Mouse (Mus musculus) adrenal gland, adult 2 months (tissue): ENCODE measurements around the gene Ccdc9b. TPM values are rescaled to one million over a fixed set of nuclear protein-coding genes. Genes with fewer than 3 reads are reported as not detected.

Experiments
- DNase-seq: peaks from one replicate; pipeline ENCODE4 v3.0.0; 2021
- polyA plus RNA-seq: library from polyadenylated mRNA; depleted of rRNA; stranded (reverse); fragments of >200 nt; gene quantifications from 2 replicates; pipeline ENCODE4 v1.2.3, GENCODE M21; 2012; rRNA removed
- total RNA-seq, 2 experiments: library from RNA; stranded (reverse); gene quantifications; 2 replicates each; pipeline ENCODE4 v1.2.3; 2021

Ccdc9b gene
- total and polyA plus RNA-seq, 3 experiments: 3.3 to 13.9 (median 4.0) TPM

GRCm38 (mm10) chr2:118711038-118711494 is 51.4 kb downstream of the Ccdc9b start:
- DNase-seq: peak; percentile 73

- peak; percentile 28 for DNase-seq
These were observed 52.7 kb downstream of the Ccdc9b start for GRCm38 (mm10) chr2:118709655-118710221.

GRCm38 (mm10) chr2:118708472-118708871 is 54.0 kb downstream of the Ccdc9b start:
- DNase-seq: no peak

GRCm38 (mm10) chr2:118706436-118706835 is 56.0 kb downstream of the Ccdc9b start:
- no peak for DNase-seq

Other genes with a start within 250 kb of the Ccdc9b start
- gene Bmf, start 213.0 kb downstream of the Ccdc9b start, total RNA-seq: 10 to 100 TPM in 1 of 2 experiments, 1 to 10 TPM in 1; 8.9 to 15.9 TPM
- gene Bmf, start 213.0 kb downstream of the Ccdc9b start, polyA plus RNA-seq: 29.6 and 31.1 TPM in 2 replicates
- 1 to 10 TPM; 2.8 to 4.6 TPM for gene Bub1b, start 164.4 kb downstream of the Ccdc9b start, total RNA-seq
- 1.0 and 1.1 TPM in 2 replicates for gene Bub1b, start 164.4 kb downstream of the Ccdc9b start, polyA plus RNA-seq
- 10 to 100 TPM; 12.0 to 22.5 TPM for gene Pak6, start 99.4 kb downstream of the Ccdc9b start, total RNA-seq
- 35.3 and 38.7 TPM in 2 replicates for gene Pak6, start 99.4 kb downstream of the Ccdc9b start, polyA plus RNA-seq
- gene Ankrd63, start 58.7 kb downstream of the Ccdc9b start, total RNA-seq: under 1 TPM; 0.14 to 0.35 TPM
- 0.26 and 0.29 TPM in 2 replicates for gene Ankrd63, start 58.7 kb downstream of the Ccdc9b start, polyA plus RNA-seq
- gene Plcb2, start 34.2 kb downstream of the Ccdc9b start, total RNA-seq: 1 to 10 TPM; 1.6 to 2.4 TPM
- gene Plcb2, start 34.2 kb downstream of the Ccdc9b start, polyA plus RNA-seq: 0.97 and 1.4 TPM in 2 replicates
- gene Inafm2, start 16.9 kb downstream of the Ccdc9b start, total RNA-seq: 10 to 100 TPM; 30.0 to 45.0 TPM
- 22.1 and 31.3 TPM in 2 replicates for gene Inafm2, start 16.9 kb downstream of the Ccdc9b start, polyA plus RNA-seq
- not detected for gene Phgr1, start 10.1 kb upstream of the Ccdc9b start, total RNA-seq
- 0.83 TPM in 1 of 2 replicates, not detected in the other for gene Phgr1, start 10.1 kb upstream of the Ccdc9b start, polyA plus RNA-seq
- 10 to 100 TPM; 27.0 to 38.5 TPM for gene Disp2, start 17.1 kb upstream of the Ccdc9b start, total RNA-seq
- gene Disp2, start 17.1 kb upstream of the Ccdc9b start, polyA plus RNA-seq: 25.9 and 27.7 TPM in 2 replicates
- gene Knstrn, start 51.3 kb upstream of the Ccdc9b start, total RNA-seq: 1 to 10 TPM; 1.8 to 2.1 TPM
- gene Knstrn, start 51.3 kb upstream of the Ccdc9b start, polyA plus RNA-seq: 0.26 and 0.65 TPM in 2 replicates
- gene Ivd, start 99.3 kb upstream of the Ccdc9b start, total RNA-seq: 100 to 1,000 TPM; 245 to 355 TPM
- 205 and 242 TPM in 2 replicates for gene Ivd, start 99.3 kb upstream of the Ccdc9b start, polyA plus RNA-seq
- 10 to 100 TPM; 36.5 to 46.0 TPM for gene Bahd1, start 137.7 kb upstream of the Ccdc9b start, total RNA-seq
- 59.5 and 60.3 TPM in 2 replicates for gene Bahd1, start 137.7 kb upstream of the Ccdc9b start, polyA plus RNA-seq
- 10 to 100 TPM in 1 of 2 experiments, 1 to 10 TPM in 1; 7.8 to 15.7 TPM for gene Chst14, start 163.8 kb upstream of the Ccdc9b start, total RNA-seq
- 21.6 and 22.0 TPM in 2 replicates for gene Chst14, start 163.8 kb upstream of the Ccdc9b start, polyA plus RNA-seq